Mouse (Mus musculus) testis, postnatal 14 days (tissue): Measurements from ENCODE around the gene Pmf1.
A peak's percentile ranks its signal among the peaks of the same experiment; 100 is the strongest.
"Not testable (repeated sequence)": the region's sequence is repeated elsewhere in the genome, so short reads cannot be mapped to it uniquely, and the experiment has no call there.

ENCODE experiments used
- DNase-seq: peaks from one replicate; pipeline ENCODE4 v3.0.0; 2021; ENCODE audit warnings: low spot score

Pmf1 gene

DNA sequence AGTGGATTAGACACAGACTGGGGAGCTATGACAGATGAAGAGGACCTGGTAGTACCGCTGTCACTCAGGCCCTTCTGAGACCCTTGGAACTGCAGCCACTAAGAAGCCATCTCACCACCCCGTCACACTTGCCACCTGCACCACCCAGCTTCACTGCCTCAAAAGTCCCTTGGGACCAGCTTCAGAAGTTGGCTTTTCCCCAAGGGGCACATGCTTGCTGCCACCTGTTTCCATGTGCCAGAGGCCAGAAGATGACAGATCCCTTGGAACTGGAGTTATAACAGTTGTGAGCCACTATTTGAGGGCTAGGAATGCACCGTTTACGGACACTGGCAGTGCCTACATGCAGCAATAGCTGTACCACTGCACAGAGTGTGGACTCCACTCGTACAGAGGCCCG, 14.8 kb downstream of the Pmf1 start:
- DNase-seq = no peak

DNA sequence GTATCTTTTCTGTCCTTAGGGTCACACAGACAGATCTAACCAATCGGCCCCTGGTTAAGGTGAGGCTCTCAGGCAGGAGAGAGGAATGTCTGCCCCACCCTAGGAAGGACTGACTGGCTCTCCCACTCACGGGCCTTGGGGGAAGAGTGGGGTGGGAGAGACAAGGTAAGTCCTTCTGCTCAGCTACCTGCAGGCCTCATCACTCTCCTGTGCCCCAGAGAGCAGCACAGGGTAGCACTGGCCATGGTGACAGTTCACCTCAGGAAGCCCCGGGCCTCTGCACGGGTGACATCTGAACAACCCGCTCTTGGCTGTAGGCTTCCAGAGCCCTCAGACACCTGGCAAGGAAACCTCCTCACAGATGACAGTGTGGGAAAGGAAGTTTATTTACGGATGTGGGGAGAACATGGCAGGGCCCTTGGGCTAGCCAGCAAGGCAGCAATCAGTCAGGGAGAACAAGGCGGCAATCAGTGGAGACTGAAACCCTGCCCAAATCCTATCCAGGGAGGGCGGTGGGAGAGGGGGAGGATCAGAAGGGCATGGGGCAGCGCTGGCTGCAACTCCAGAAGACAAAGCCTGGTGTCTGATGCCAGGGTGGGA, 16.3 kb downstream of the Pmf1 start:
- no peak for DNase-seq

DNA sequence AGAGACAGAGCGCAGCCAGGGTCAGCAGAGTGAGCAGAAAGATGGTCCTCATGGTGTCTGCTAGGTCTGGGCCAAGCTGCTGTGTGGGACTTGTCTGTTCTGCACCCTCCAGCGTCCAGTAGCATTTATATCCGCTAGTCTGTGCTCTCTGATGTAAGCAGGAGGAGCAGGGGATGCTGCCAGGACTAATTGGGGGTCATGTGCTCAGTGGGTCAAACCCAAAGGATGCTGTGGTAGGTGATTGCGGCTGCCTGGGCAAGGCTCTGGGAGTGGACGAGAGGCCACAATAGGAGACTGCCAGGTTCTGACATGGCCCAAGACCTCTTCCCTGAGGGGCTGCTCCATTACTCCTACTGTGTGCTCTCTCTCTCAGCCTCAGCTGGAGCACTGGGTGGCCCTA, 25.8 kb downstream of the Pmf1 start, which contains the start of gene Bglap:
TSS of gene Bglap (minus strand) at position 101 of the 400 bp plus-strand sequence.
- DNase-seq = no peak

DNA sequence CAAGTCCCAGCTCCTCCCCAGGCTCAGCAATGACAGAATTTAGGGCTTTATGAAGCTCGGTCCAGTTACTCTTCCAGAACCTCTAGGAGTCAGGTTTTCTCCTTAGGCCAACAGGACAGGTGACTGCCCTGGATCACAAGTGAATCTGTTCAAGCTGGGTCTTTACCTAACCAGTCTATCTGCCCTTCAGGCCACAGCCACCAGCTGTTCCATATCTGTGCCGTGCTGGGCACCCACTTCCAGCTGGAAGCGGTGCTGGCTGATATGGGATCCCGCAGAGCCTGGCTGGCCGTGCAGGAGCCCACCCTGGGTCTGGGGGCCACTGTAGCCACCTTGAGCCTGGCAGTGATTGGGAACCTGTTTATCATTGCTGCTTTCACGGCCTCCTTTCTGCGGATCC, 27.7 kb downstream of the Pmf1 start:
- DNase-seq = not testable (repeated sequence)

DNA sequence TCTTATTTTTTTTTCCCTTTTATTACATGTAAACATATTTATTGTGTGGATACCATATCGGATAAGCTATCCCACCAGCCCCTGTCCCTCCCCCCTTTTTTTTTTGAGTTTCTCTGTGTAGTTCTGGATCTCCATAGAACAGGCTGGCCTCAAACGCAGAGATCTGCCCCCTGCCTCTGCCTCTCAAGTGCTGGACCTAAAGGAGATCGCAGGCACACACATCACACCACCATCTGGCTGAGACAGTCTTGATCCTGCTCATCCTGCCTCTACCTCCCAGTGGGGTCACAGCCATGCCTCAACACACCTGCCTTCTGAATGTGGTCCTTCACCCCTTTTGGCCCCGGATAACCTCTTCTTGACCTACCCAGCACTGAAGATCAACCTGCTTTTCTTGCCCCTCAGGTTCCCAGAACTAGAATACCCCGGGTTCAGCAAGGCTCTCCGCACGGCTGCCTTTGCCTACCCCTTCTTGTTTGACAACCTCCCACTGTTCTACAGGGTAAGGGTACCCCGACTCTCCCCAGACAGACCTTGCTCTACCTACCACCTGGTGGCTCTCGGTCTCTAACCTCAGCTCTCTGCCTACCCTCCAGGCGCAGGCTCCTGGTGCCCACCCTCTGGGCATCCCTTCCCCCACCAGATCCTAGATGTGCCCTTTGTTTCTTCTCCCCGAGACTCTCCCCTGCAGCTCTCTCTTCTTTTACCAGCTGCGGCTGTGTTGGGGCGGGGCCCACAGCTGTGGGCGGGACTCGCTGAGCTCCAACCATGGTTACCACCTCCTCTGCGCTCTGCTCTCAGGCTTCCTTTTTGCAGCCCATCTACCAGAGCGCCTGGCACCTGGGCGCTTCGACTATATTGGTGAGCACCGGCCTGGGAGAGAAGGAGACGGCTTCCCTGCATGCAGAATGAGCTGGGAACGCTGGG, 28.5 kb downstream of the Pmf1 start:
- DNase-seq = not testable (repeated sequence)

DNA sequence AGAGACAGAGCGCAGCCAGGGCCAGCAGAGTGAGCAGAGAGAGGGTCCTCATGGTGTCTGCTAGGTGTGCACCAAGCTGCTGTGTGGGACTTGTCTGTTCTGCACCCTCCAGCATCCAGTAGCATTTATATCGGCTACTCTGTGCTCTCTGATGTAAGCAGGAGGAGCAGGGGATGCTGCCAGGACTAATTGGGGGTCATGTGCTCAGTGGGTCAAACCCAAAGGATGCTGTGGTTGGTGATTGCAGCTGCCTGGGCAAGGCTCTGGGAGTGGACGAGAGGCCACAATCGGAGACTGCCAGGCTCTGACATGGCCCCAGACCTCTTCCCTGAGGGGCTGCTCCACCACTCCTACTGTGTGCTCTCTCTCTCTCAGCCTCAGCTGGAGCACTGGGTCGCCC, 31.5 kb downstream of the Pmf1 start, which contains the start of gene Bglap2:
TSS of gene Bglap2 (minus strand) at position 101 of the 400 bp plus-strand sequence.
- not testable (repeated sequence) for DNase-seq

DNA sequence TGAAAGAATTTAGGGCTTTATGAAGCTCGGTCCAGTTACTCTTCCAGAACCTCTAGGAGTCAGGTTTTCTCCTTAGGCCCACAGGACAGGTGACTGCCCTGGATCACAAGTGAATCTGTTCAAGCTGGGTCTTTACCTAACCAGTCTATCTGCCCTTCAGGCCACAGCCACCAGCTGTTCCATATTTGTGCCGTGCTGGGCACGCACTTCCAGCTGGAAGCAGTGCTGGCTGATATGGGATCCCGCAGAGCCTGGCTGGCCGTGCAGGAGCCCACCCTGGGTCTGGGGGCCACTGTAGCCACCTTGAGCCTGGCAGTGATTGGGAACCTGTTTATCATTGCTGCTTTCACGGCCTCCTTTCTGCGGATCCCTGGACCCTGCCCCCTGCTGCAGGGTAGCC, 33.5 kb downstream of the Pmf1 start:
- DNase-seq = not testable (repeated sequence)

DNA sequence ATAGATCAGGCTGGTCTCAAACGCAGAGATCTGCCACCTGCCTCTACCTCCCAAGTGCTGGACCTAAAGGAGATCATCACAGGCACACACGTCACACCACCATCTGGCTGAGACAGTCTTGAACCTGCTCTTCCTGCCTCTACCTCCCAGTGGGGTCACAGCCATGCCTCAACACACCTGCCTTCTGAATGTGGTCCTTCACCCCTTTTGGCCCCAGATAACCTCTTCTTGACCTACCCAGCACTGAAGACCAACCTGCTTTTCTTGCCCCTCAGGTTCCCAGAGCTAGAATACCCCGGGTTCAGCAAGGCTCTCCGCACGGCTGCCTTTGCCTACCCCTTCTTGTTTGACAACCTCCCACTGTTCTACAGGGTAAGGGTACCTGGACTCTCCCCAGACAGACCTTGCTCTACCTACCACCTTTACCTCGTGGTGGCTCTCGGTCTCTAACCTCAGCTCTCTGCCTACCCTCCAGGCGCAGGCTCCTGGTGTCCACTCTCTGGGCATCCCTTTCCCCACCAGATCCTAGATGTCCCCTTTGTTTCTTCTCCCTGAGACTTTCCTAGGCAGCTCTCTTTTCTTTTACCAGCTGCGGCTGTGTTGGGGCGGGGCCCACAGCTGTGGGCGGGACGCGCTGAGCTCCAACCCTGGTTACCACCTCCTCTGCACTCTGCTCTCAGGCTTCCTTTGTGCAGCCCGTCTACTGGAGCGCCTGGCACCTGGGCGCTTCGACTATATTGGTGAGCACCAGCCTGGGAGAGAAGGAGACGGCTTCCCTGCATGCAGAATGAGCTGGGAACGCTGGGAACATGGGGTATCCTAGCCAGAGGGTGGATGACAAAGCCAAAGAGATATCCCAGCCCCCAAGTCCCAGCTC, 34.1 kb downstream of the Pmf1 start:
- DNase-seq = not testable (repeated sequence)

DNA sequence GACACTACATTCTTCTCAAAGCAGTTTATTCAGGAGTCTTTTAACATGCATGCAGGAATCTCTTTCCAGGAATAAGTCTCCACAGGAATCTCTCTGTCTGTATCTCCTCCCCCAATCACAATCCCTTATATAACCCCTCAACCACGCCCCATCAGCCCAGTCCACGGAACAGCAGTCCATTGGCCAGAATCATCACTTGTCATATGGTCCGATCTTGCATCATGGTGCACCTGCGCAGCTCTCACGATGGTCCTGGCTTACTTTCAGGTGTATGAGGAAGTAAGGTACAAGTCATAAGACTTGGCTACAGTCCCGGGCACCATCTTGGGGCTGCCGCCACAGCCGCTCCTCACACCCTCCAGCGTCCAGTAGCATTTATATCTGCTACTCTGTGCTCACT, 37.5 kb downstream of the Pmf1 start, which contains the start of gene Bglap3:
TSS of gene Bglap3 (minus strand) at position 101 of the 400 bp plus-strand sequence.
- DNase-seq = not testable (repeated sequence)

DNA sequence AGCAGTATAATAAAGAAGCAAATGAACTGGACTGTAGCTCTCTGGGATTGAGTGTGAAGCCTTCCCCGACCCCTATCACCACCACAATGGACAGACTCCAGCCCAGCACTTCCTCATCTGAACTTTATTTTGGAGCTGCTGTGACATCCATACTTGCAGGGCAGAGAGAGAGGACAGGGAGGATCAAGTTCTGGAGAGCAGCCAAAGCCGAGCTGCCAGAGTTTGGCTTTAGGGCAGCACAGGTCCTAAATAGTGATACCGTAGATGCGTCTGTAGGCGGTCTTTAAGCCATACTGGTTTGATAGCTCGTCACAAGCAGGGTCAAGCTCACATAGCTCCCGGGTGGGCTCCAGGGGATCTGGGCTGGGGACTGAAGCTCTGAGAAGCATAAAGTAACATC, 41.6 kb downstream of the Pmf1 start:
- DNase-seq = not testable (repeated sequence)

DNA sequence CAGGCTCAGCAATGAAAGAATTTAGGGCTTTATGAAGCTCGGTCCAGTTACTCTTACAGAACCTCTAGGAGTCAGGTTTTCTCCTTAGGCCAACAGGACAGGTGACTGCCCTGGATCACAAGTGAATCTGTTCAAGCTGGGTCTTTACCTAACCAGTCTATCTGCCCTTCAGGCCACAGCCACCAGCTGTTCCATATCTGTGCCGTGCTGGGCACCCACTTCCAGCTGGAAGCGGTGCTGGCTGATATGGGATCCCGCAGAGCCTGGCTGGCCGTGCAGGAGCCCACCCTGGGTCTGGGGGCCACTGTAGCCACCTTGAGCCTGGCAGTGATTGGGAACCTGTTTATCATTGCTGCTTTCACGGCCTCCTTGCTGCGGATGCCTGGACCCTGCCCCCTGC, 42.6 kb downstream of the Pmf1 start:
- not testable (repeated sequence) for DNase-seq

DNA sequence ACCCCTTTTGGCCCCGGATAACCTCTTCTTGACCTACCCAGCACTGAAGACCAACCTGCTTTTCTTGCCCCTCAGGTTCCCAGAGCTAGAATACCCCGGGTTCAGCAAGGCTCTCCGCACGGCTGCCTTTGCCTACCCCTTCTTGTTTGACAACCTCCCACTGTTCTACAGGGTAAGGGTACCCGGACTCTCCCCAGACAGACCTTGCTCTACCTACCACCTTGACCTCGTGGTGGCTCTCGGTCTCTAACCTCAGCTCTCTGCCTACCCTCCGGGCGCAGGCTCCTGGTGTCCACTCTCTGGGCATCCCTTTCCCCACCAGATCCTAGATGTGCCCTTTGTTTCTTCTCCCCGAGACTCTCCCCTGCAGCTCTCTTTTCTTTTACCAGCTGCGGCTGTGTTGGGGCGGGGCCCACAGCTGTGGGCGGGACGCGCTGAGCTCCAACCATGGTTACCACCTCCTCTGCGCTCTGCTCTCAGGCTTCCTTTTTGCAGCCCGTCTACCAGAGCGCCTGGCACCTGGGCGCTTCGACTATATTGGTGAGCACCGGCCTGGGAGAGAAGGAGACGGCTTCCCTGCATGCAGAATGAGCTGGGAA, 43.2 kb downstream of the Pmf1 start:
- peak; percentile 39 for DNase-seq

DNA sequence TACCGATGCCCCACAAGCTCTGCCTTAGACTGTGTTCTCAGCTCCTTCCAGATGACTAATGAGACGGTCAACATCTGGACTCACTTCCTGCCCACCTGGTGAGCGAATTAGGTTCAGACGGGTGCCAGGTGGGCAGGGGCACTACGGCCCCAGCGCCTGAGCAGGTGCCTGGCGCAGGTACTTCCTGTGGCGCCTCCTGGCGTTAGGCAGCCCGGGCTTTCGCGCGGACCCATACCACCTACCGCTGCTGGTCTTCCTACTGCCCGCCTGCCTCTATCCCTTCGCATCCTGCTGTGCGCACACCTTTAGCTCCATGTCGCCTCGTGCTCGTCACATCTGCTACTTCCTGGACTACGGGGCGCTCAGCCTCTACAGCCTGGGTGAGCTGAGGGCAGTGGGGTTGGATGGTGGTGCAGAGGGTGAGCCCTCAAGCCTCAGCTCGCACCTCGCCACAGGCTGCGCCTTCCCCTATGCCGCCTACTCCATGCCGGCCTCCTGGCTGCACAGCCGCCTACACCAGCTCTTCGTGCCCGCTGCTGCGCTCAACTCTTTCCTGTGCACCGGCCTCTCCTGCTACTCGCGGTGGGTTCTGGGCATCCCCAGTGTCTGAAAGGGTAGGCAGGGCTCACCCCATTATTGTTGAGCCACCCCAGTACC, 44.3 kb downstream of the Pmf1 start:
- DNase-seq = no peak

DNA sequence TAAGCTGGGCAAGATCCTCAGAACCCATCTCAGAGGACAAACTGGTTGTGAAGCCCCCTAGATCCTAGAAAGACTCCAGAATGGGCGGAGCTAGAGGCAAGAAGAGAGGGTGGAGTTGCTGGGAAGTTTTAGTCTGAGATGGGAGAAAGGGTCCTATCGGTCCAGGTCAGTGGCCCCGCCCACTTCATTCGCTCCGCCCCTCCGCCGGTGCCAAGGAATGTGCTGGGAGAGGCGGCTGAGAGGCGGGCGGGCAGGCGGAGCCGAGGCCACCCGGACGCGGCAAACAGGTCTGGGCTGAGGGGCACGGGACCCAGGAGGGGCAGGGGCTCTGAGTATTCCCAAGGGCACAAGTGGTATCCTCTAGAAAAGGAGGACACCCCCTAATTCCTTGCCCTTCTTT, 45.8 kb downstream of the Pmf1 start, which contains the start of gene Paqr6:
TSS of gene Paqr6 (plus strand) at position 248 of the 400 bp plus-strand sequence.
- DNase-seq = peak; percentile 76

DNA sequence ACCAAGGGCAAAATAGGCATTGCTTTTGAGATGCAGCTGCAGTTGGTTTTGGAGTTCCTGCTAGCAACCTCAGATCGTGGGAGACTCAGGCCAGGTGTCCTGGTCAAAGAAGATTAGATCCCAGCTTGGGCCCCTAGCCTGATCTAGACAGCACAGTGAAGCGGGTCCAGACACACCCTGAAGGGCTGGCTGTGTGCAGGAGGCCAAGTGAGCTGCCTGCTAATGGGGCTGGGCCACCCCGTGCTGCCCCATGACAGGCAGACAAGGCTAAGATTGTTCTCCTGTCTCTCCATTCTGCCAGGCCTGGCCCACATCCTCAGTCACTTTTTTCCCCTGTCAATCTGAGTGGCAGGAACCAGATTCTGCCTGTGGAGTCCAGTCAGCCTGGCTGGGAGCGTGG, 46.4 kb downstream of the Pmf1 start:
- DNase-seq = no peak

DNA sequence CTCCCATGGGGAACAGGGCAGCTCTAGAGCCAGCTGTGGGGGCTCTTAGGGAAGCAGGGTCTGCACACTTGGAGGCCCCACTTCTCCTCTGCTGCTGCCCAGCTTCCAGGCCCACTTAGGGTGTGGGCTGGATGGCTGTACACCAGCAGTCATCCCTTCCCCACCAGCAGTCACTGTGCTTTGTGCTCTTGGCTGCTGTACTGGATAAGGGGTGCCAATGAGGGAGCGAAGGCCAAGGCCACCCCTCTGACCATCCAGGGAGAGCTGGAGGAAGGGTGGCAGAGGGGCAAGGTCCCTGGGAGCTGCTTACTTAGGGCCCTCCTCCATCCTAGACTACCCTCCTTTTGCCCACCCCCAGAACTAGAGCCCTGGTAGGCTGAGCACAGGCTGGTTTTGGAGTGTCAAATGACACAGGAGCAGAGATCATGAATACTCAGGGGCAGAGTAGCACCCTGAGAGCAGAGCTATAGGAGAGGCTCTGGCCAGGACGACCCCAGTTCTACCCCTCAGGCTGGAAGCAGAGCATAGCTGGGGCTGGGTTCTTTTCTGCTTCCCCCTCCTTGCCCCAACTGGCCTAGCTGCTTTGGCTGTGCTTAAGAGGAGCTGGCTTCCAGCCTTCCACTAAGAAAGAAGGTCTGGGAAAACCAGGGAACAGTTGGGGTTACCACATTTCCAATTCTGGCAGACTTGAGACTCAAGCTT, 48.4 kb downstream of the Pmf1 start:
- no peak for DNase-seq

DNA sequence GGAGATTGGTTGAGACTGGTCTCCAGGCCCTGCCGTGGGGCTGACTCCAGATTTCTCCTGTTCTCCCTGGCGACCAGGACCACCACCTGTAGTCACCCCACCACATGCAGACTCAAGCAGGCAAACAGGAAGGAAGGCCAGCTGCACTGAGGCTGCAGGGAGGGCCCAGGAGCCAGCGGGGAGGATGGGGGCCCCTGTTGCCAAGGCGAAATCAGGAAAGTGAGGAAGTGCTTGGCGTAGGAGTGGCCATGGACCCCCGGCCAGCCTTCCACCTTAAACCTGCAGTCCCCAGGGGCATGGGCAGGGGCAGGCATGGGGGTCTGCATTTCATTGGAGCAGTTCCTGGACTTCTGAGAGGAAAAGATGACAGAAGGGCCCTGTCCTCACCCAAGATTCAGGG, 49.0 kb downstream of the Pmf1 start:
- no peak for DNase-seq

DNA sequence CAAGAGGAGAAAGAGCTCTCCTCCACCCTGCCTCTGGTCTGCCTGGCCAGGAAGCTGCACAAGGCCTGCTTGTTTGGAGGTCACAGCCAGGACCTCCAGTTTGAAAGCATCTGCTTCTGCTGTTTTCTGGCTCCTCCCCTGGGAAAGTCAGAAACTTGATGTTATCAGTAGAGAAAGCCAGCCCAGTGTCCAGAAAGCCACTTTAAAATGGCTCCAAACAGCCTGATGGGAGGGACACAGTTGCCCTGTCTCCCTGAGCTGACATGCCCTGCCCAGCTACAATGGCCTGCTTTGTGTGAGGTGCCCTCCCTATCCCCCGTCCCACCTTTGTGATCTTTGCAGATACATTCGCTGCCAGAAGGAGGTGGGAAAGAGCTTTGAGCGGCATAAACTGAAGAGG, 50.1 kb downstream of the Pmf1 start:
- no peak for DNase-seq

DNA sequence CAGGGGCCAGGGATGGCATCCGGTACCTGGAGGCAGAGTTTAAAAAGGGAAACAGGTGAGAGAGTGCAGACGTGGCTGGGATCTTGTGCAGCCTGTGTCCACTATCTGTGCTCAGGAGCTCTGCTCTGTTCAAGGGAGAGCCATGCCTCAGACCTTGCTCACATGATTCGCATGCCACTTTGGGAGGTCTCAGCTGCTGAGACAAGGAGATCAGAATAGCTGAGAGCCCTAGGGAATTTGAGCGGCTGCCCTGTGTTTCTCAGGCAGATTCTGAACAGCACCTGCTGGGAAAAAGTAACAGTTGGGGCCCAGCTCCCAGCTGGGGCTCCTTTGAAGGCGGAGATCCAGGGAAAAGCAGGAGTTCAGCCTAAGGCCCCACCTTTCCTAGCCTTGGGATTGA, 50.5 kb downstream of the Pmf1 start:
- no peak for DNase-seq

DNA sequence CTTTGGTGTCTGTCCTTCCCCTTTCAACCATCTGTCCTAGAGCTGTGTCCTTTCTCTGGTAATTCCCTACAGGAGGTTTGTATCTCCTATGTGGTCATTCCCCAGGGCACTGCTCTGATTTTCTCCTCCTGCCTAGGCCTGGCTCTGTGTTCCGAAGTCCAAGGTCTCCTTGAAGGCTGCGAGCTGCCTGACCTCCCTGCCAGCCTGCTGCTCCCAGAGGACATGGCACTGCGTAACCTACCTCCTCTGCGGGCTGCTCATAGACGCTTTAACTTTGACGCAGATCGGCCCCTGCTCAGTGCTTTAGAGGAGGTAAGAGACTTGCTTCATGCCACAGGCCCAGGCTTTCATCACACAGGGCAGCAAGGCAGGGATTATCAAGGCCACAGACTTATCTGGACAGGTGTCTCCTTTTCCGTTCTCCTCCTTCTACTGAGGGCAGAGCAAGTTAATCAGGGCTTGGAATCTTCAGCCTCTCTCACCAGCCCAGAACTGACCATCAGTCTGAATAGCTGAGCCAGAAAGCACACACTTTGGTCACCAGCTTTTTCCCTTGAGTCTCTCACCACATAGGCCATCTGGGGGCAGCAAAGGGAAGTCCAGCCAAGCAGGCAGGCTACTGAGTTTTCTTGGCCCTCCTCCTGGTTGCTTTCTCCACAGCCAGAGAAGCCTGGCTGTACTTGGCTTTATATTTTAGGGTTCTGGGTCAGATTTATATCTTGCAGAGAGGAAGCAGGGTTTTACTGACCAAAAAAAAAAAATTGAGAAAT, 55.5 kb downstream of the Pmf1 start:
- DNase-seq = no peak
